Mouse (Mus musculus): ENCODE results near the gene Olfr111. TPM values are rescaled to one million over a fixed set of nuclear protein-coding genes. Genes with fewer than 3 reads are reported as not detected.
"Not testable (repeated sequence)": the region's sequence is repeated elsewhere in the genome, so short reads cannot be mapped to it uniquely, and the experiment has no call there.

Gene Olfr111
- polyA plus RNA-seq (2015; fragmentation: Nextera tagmentation; extraction: Ambion mirVana), result 0.08 and 0.18 TPM in 2 replicates

GRCm38 (mm10) chr17:37507730-37508129 lies at the start of gene Olfr111:
Gene Olfr111, plus strand, starts transcription at chr17:37508030.
- no peak for DNase-seq (ENCODE audit: low spot score)

GRCm38 (mm10) chr17:37458616-37459015 lies 49.2 kb upstream of the Olfr111 start, which contains the start of gene Olfr109:
Gene Olfr109, plus strand, starts transcription at chr17:37458916.
- DNase-seq (ENCODE audit: low spot score), result no peak

GRCm38 (mm10) chr17:37483452-37483851 lies 24.4 kb upstream of the Olfr111 start, which contains the start of gene H2-M2:
Gene H2-M2, minus strand, starts transcription at chr17:37483552.
- no peak for DNase-seq (ENCODE audit: low spot score)

- DNase-seq (ENCODE audit: low spot score), result no peak
These were observed 15.8 kb upstream of the Olfr111 start, which contains the start of gene Olfr110 for GRCm38 (mm10) chr17:37491930-37492518. Gene Olfr110, plus strand, starts transcription at chr17:37492468.

- not testable (repeated sequence) for DNase-seq (ENCODE audit: low spot score)
These were observed 16.8 kb downstream of the Olfr111 start for GRCm38 (mm10) chr17:37524612-37525011.

- DNase-seq (ENCODE audit: low spot score), result not testable (repeated sequence)
These were observed 17.6 kb downstream of the Olfr111 start for GRCm38 (mm10) chr17:37525427-37525826.

- no peak for DNase-seq (ENCODE audit: low spot score)
These were observed 27.3 kb downstream of the Olfr111 start for GRCm38 (mm10) chr17:37535173-37535572.

- not testable (repeated sequence) for DNase-seq (ENCODE audit: low spot score)
These were observed 30.6 kb downstream of the Olfr111 start for GRCm38 (mm10) chr17:37538416-37538815.

GRCm38 (mm10) chr17:37541454-37542119 lies 33.8 kb downstream of the Olfr111 start:
- no peak for DNase-seq (ENCODE audit: low spot score)

GRCm38 (mm10) chr17:37543800-37544435 lies 36.1 kb downstream of the Olfr111 start:
- DNase-seq (ENCODE audit: low spot score), result no peak

GRCm38 (mm10) chr17:37558913-37559615 lies 51.2 kb downstream of the Olfr111 start:
- no peak for DNase-seq (ENCODE audit: low spot score)

GRCm38 (mm10) chr17:37569351-37569750 lies 61.5 kb downstream of the Olfr111 start, which contains the start of gene Olfr112:
Gene Olfr112, minus strand, starts transcription at chr17:37569451.
- no peak for DNase-seq (ENCODE audit: low spot score)

GRCm38 (mm10) chr17:37577563-37577962 lies 69.7 kb downstream of the Olfr111 start, which contains the start of gene Olfr113:
Gene Olfr113, minus strand, starts transcription at chr17:37577663.
- no peak for DNase-seq (ENCODE audit: low spot score)

Other genes with a start within 250 kb of the Olfr111 start
- gene Olfr98, start 244.3 kb upstream of the Olfr111 start, polyA plus RNA-seq (2015; fragmentation: Nextera tagmentation; extraction: Ambion mirVana), result not detected in 2 replicates
- gene H2-M3, start 237.8 kb upstream of the Olfr111 start, polyA plus RNA-seq (2015; fragmentation: Nextera tagmentation; extraction: Ambion mirVana), result 21.7 TPM in 2 replicates
- 0.14 and 0.30 TPM in 2 replicates for gene Olfr99, start 224.6 kb upstream of the Olfr111 start, polyA plus RNA-seq (2015; fragmentation: Nextera tagmentation; extraction: Ambion mirVana)
- gene Olfr101, start 203.7 kb upstream of the Olfr111 start, polyA plus RNA-seq (2015; fragmentation: Nextera tagmentation; extraction: Ambion mirVana), result not detected in 2 replicates
- gene Olfr102, start 191.0 kb upstream of the Olfr111 start, polyA plus RNA-seq (2015; fragmentation: Nextera tagmentation; extraction: Ambion mirVana), result not detected in 2 replicates
- gene Olfr103, start 168.3 kb upstream of the Olfr111 start, polyA plus RNA-seq (2015; fragmentation: Nextera tagmentation; extraction: Ambion mirVana), result not detected in 2 replicates
- not detected in 2 replicates for gene Olfr104-ps, start 148.4 kb upstream of the Olfr111 start, polyA plus RNA-seq (2015; fragmentation: Nextera tagmentation; extraction: Ambion mirVana)
- 0.04 TPM in 1 of 2 replicates, not detected in the other for gene Olfr105-ps, start 129.0 kb upstream of the Olfr111 start, polyA plus RNA-seq (2015; fragmentation: Nextera tagmentation; extraction: Ambion mirVana)
- not detected in 2 replicates for gene Olfr106-ps, start 117.6 kb upstream of the Olfr111 start, polyA plus RNA-seq (2015; fragmentation: Nextera tagmentation; extraction: Ambion mirVana)
- gene Olfr107, start 108.8 kb upstream of the Olfr111 start, polyA plus RNA-seq (2015; fragmentation: Nextera tagmentation; extraction: Ambion mirVana), result not detected in 2 replicates
- gene Olfr108, start 62.5 kb upstream of the Olfr111 start, polyA plus RNA-seq (2015; fragmentation: Nextera tagmentation; extraction: Ambion mirVana), result not detected in 2 replicates
- gene Olfr109, start 49.1 kb upstream of the Olfr111 start, polyA plus RNA-seq (2015; fragmentation: Nextera tagmentation; extraction: Ambion mirVana), result 0.03 TPM in 1 of 2 replicates, not detected in the other
- gene H2-M2, start 24.5 kb upstream of the Olfr111 start, polyA plus RNA-seq (2015; fragmentation: Nextera tagmentation; extraction: Ambion mirVana), result 8.1 and 9.9 TPM in 2 replicates
- gene Olfr110, start 15.6 kb upstream of the Olfr111 start, polyA plus RNA-seq (2015; fragmentation: Nextera tagmentation; extraction: Ambion mirVana), result 0.29 and 0.30 TPM in 2 replicates
- not detected in 2 replicates for gene Olfr112, start 61.4 kb downstream of the Olfr111 start, polyA plus RNA-seq (2015; fragmentation: Nextera tagmentation; extraction: Ambion mirVana)
- gene Olfr113, start 69.6 kb downstream of the Olfr111 start, polyA plus RNA-seq (2015; fragmentation: Nextera tagmentation; extraction: Ambion mirVana), result not detected in 2 replicates
- not detected in 2 replicates for gene Olfr114, start 84.7 kb downstream of the Olfr111 start, polyA plus RNA-seq (2015; fragmentation: Nextera tagmentation; extraction: Ambion mirVana)
- not detected in 2 replicates for gene Olfr115, start 119.1 kb downstream of the Olfr111 start, polyA plus RNA-seq (2015; fragmentation: Nextera tagmentation; extraction: Ambion mirVana)
- gene Olfr116, start 119.2 kb downstream of the Olfr111 start, polyA plus RNA-seq (2015; fragmentation: Nextera tagmentation; extraction: Ambion mirVana), result not detected in 2 replicates
- not detected in 2 replicates for gene Olfr117, start 155.8 kb downstream of the Olfr111 start, polyA plus RNA-seq (2015; fragmentation: Nextera tagmentation; extraction: Ambion mirVana)
- not detected in 2 replicates for gene Olfr118, start 159.0 kb downstream of the Olfr111 start, polyA plus RNA-seq (2015; fragmentation: Nextera tagmentation; extraction: Ambion mirVana)
- not detected in 2 replicates for gene Olfr119, start 188.5 kb downstream of the Olfr111 start, polyA plus RNA-seq (2015; fragmentation: Nextera tagmentation; extraction: Ambion mirVana)
- not detected in 2 replicates for gene Olfr120, start 213.8 kb downstream of the Olfr111 start, polyA plus RNA-seq (2015; fragmentation: Nextera tagmentation; extraction: Ambion mirVana)
- not detected in 2 replicates for gene Olfr121, start 240.8 kb downstream of the Olfr111 start, polyA plus RNA-seq (2015; fragmentation: Nextera tagmentation; extraction: Ambion mirVana)

Data from thymus, postnatal 0 days (tissue).